Mouse (Mus musculus): ENCODE results near the gene Borcs5. TPM values are rescaled to one million over a fixed set of nuclear protein-coding genes. Genes with fewer than 3 reads are reported as not detected.

Gene Borcs5
- total and polyA plus RNA-seq, 3 experiments: 10.2 to 16.4 (median 10.4) TPM

- Histone ChIP-seq H3K9ac (ENCODE audit: insufficient read depth, low read depth) (no peak overlapping the region), H3K9me3 (replicated peaks; ENCODE audit: low read length) (no peaks in the 10 kb centered on the region), H3K79me2 (replicated peaks; ENCODE audit: control insufficient read depth, extremely low read depth, insufficient read depth, poor library complexity, severe bottlenecking) (no peaks in the 10 kb centered on the region), H3K4me2 (ENCODE audit: insufficient read depth, low read depth, poor library complexity, severe bottlenecking) (peak overlapping the region; percentile 42; the same call in 1 of the 2 replicates), H3K36me3 (replicated peaks in 1 of 2; ENCODE audit: control insufficient read depth in 1 of 2, insufficient read depth in 1 of 2, low read length in 1 of 2) (peaks cover 0 to 17% of the 10 kb centered on the region in 2 experiments), H3K4me3 (replicated peaks in 1 of 3; ENCODE audit: low read depth in 2 of 3, low read length in 2 of 3, poor library complexity in 1 of 3) (no peak overlapping the region), H3K4me1 (ENCODE audit: control insufficient read depth in 1 of 2, insufficient read depth in 2 of 2) (peaks cover 0 to 4% of the 10 kb centered on the region in 2 experiments; a peak in 1 of 4 replicates), H3K27ac (ENCODE audit: insufficient read depth, low read depth) (no peak overlapping the region), H3K27me3 (replicated peaks) (no peaks in the 10 kb centered on the region)
- DNase-seq (ENCODE audit: extremely low read depth): peak; percentile 53
- dilution Hi-C loops (cut with MboI; ENCODE audit: extremely low pct_ligation_motif_present, extremely low pct_unique_long_range_greater_than_20kb, low sequenced_read_pairs) (no loop called here), in situ Hi-C loops (cut with MboI; ENCODE audit: low pct_ligation_motif_present, low pct_unique_long_range_greater_than_20kb, low sequenced_read_pairs) (no loop called here)
- TF ChIP-seq ETS1 (conservative IDR thresholded peaks at IDR 0.05; ENCODE audit: low read depth, low read length) (no peak), ZC3H11A (IDR thresholded peaks at IDR 0.05; ENCODE audit: low read depth, low read length) (peak; percentile 61), ELF1 (IDR thresholded peaks at IDR 0.05; ENCODE audit: low read depth, low read length) (peak; percentile 45; the same call in 1 of the 2 replicates), MAFK (IDR thresholded peaks at IDR 0.05; ENCODE audit: insufficient replicate concordance, low read length) (no peak), RAD21 (IDR thresholded peaks at IDR 0.05; ENCODE audit: low read depth, low read length) (peak; percentile 93), E2F4 (IDR thresholded peaks at IDR 0.05; ENCODE audit: insufficient replicate concordance, low read depth, low read length) (no peak), MAX (IDR thresholded peaks at IDR 0.05; ENCODE audit: low read length) (no peak), RCOR1 (conservative IDR thresholded peaks at IDR 0.05; ENCODE audit: low read depth, low read length) (no peak), HCFC1 (IDR thresholded peaks at IDR 0.05; ENCODE audit: low read depth, low read length) (no peak), USF1 (IDR thresholded peaks at IDR 0.05; ENCODE audit: low read depth, low read length) (no peak), CTCF (conservative IDR thresholded peaks at IDR 0.05 in 1 of 2, IDR thresholded peaks at IDR 0.05 in 1 of 2; ENCODE audit: low read depth in 2 of 2, low read length in 2 of 2) (peak in 1 of 2 experiments; percentile 92; a peak in 2 of 4 replicates), MYC (IDR thresholded peaks at IDR 0.05; ENCODE audit: low read depth, low read length) (0 out of 2 replicates have a peak, but pooled peaks have one; percentile 22), SIN3A (IDR thresholded peaks at IDR 0.05; ENCODE audit: low read length) (no peak), POLR2A (IDR thresholded peaks at IDR 0.05; ENCODE audit: low read depth, low read length) (no peak), SMC3 (IDR thresholded peaks at IDR 0.05; ENCODE audit: low read depth, low read length) (peak; percentile 84)
Observed at GRCm38 (mm10) chr6:134659108-134659958, 20.0 kb downstream of the Borcs5 start.

- Histone ChIP-seq H3K27ac (ENCODE audit: insufficient read depth, low read depth) (no peak overlapping the region), H3K9me3 (replicated peaks; ENCODE audit: low read length) (no peaks in the 10 kb centered on the region), H3K27me3 (replicated peaks) (no peaks in the 10 kb centered on the region), H3K4me1 (ENCODE audit: control insufficient read depth in 1 of 2, insufficient read depth in 2 of 2) (peaks cover 0 to 4% of the 10 kb centered on the region in 2 experiments; a peak in 1 of 4 replicates), H3K36me3 (replicated peaks in 1 of 2; ENCODE audit: control insufficient read depth in 1 of 2, insufficient read depth in 1 of 2, low read length in 1 of 2) (peaks cover 0 to 15% of the 10 kb centered on the region in 2 experiments), H3K79me2 (replicated peaks; ENCODE audit: control insufficient read depth, extremely low read depth, insufficient read depth, poor library complexity, severe bottlenecking) (no peaks in the 10 kb centered on the region), H3K4me3 (replicated peaks in 1 of 3; ENCODE audit: low read depth in 2 of 3, low read length in 2 of 3, poor library complexity in 1 of 3) (no peak overlapping the region), H3K4me2 (ENCODE audit: insufficient read depth, low read depth, poor library complexity, severe bottlenecking) (no peak overlapping the region), H3K9ac (ENCODE audit: insufficient read depth, low read depth) (no peak overlapping the region)
- in situ Hi-C loops (cut with MboI; ENCODE audit: low pct_ligation_motif_present, low pct_unique_long_range_greater_than_20kb, low sequenced_read_pairs): no loop called here
- no peak for DNase-seq (ENCODE audit: extremely low read depth)
- no peak for TF ChIP-seq ZNF384 (IDR thresholded peaks at IDR 0.05; ENCODE audit: low read depth, low read length)
- TF ChIP-seq RCOR1 (conservative IDR thresholded peaks at IDR 0.05; ENCODE audit: low read depth, low read length): no peak
- TF ChIP-seq POLR2AphosphoS2 (IDR thresholded peaks at IDR 0.05; ENCODE audit: low read depth, low read length): no peak
- TF ChIP-seq MAX (IDR thresholded peaks at IDR 0.05; ENCODE audit: low read length): no peak
- TF ChIP-seq CHD1 (IDR thresholded peaks at IDR 0.05; ENCODE audit: low read depth, low read length): no peak
- no peak for TF ChIP-seq ZKSCAN1 (IDR thresholded peaks at IDR 0.05; ENCODE audit: borderline replicate concordance, low read depth, low read length)
- TF ChIP-seq ZMIZ1 (IDR thresholded peaks at IDR 0.05; ENCODE audit: low read depth, low read length): no peak
- no peak for TF ChIP-seq JUND (conservative IDR thresholded peaks at IDR 0.05; ENCODE audit: low read depth, low read length)
- no peak for TF ChIP-seq USF2 (conservative IDR thresholded peaks at IDR 0.05; ENCODE audit: low read depth, low read length)
- no peak for TF ChIP-seq SMC3 (IDR thresholded peaks at IDR 0.05; ENCODE audit: low read depth, low read length)
- dilution Hi-C loops (cut with MboI; ENCODE audit: extremely low pct_ligation_motif_present, extremely low pct_unique_long_range_greater_than_20kb, low sequenced_read_pairs): no loop called here
Observed at GRCm38 (mm10) chr6:134660714-134661406, 21.6 kb downstream of the Borcs5 start.
